Mouse (Mus musculus) neural tube, embryonic 12.5 days (tissue): ENCODE results near the gene Elovl5. TPM values are rescaled to one million over a fixed set of nuclear protein-coding genes. Genes with fewer than 3 reads are reported as not detected.

Source experiments
- polyA plus RNA-seq: library from polyadenylated mRNA; unstranded; fragments of >200 nt; fragmentation: Nextera tagmentation; extraction: Ambion mirVana; gene quantifications from 2 replicates; pipeline ENCODE4 v1.2.1, GENCODE M21; 2016

Elovl5 gene
- polyA plus RNA-seq, 1 experiment from 2014 or later, result 66.4 TPM

Other genes with a start within 250 kb of the Elovl5 start
- 20.5 and 23.9 TPM in 2 replicates for gene Gclc, start 162.8 kb upstream of the Elovl5 start, polyA plus RNA-seq
- gene Gcm1, start 134.6 kb downstream of the Elovl5 start, polyA plus RNA-seq, result not detected in 2 replicates
- 48.0 and 53.4 TPM in 2 replicates for gene Fbxo9, start 191.7 kb downstream of the Elovl5 start, polyA plus RNA-seq
- gene Ick, start 191.8 kb downstream of the Elovl5 start, polyA plus RNA-seq, result 37.2 and 39.7 TPM in 2 replicates